Mouse (Mus musculus) hindbrain, postnatal 0 days (tissue): ENCODE measurements around the gene Tas1r2. TPM values are rescaled to one million over a fixed set of nuclear protein-coding genes. Genes with fewer than 3 reads are reported as not detected.

Experiments used
- ATAC-seq: fragments of 200-750 bp; cut with Nextera tagmentation; 2 replicates; pipeline ENCODE4 v1.8.0; 2017; ENCODE audit warnings: mild to moderate bottlenecking, moderate TSS enrichment, moderate library complexity
- DNase-seq: peaks from one replicate; pipeline ENCODE4 v3.0.0-alpha.2; 2015; ENCODE audit warnings: low spot score
- H3K27ac ChIP-seq: fragments of 300-500 bp; sonication (generic); 2 replicates; pipeline ENCODE4 v1.5.1; 2014; ENCODE audit warnings: mild to moderate bottlenecking
- H3K27me3 ChIP-seq: fragments of 300-500 bp; sonication (generic); 2 replicates; pipeline ENCODE4 v1.6.1; 2014; ENCODE audit warnings: low read length, mixed read lengths; ENCODE audit not compliant: insufficient read depth
- H3K36me3 ChIP-seq: fragments of 300-500 bp; sonication (generic); 2 replicates; pipeline ENCODE4 v1.6.1; 2014; ENCODE audit warnings: low read length, mixed read lengths; ENCODE audit not compliant: insufficient read depth
- H3K4me1 ChIP-seq: fragments of 300-500 bp; sonication (generic); 2 replicates; pipeline ENCODE4 v1.6.1; 2014; ENCODE audit warnings: antibody characterized with exemption, low read length, mixed read lengths; ENCODE audit not compliant: insufficient read depth
- H3K4me2 ChIP-seq: fragments of 300-500 bp; sonication (generic); 2 replicates; pipeline ENCODE4 v1.6.1; 2014; ENCODE audit warnings: low read depth, mild to moderate bottlenecking, low read length, moderate library complexity, mixed read lengths
- H3K4me3 ChIP-seq: fragments of 300-500 bp; sonication (generic); 2 replicates; pipeline ENCODE4 v1.5.1; 2014; ENCODE audit warnings: low read length
- H3K9ac ChIP-seq: fragments of 300-500 bp; sonication (generic); replicated peaks from 2 replicates; pipeline ENCODE4 v1.6.1; 2014; ENCODE audit warnings: mild to moderate bottlenecking, low read length, moderate library complexity, mixed read lengths
- H3K9me3 ChIP-seq: fragments of 300-500 bp; sonication (generic); 2 replicates; pipeline ENCODE4 v1.6.1; 2016; ENCODE audit warnings: low read length, mixed read lengths
- CTCF ChIP-seq: IDR thresholded peaks from 2 replicates; pipeline ENCODE4 v1.5.1; 2016; ENCODE audit warnings: antibody characterized with exemption, control low read depth, low read depth
- WGBS: fragments of 180-500 bp; shearing (Covaris S2); extraction: QIAGEN DNeasy Blood & Tissue Kit; methylation state at CpG from one replicate; pipeline ENCODE4 v1.1.7; 2014; 5-methylcytosine and 5-hydroxymethylcytosine counted together
- microRNA-seq, 2 experiments: library from miRNA; unstranded; fragments of <30 nt; microRNA quantifications; one replicate each; pipeline ENCODE4; 2016
- polyA plus RNA-seq: library from polyadenylated mRNA; unstranded; fragments of >200 nt; fragmentation: Nextera tagmentation; extraction: Ambion mirVana; gene quantifications from 2 replicates; pipeline ENCODE4 v1.2.1, GENCODE M21; 2015
- total RNA-seq: library from RNA; depleted of rRNA; stranded (reverse); fragments of >200 nt; gene quantifications from 2 replicates; pipeline ENCODE4 v1.2.3, GENCODE M21; 2014; rRNA removed

The Tas1r2 gene
- total and polyA plus RNA-seq, 2 experiments from 2014 or later = not detected

DNA sequence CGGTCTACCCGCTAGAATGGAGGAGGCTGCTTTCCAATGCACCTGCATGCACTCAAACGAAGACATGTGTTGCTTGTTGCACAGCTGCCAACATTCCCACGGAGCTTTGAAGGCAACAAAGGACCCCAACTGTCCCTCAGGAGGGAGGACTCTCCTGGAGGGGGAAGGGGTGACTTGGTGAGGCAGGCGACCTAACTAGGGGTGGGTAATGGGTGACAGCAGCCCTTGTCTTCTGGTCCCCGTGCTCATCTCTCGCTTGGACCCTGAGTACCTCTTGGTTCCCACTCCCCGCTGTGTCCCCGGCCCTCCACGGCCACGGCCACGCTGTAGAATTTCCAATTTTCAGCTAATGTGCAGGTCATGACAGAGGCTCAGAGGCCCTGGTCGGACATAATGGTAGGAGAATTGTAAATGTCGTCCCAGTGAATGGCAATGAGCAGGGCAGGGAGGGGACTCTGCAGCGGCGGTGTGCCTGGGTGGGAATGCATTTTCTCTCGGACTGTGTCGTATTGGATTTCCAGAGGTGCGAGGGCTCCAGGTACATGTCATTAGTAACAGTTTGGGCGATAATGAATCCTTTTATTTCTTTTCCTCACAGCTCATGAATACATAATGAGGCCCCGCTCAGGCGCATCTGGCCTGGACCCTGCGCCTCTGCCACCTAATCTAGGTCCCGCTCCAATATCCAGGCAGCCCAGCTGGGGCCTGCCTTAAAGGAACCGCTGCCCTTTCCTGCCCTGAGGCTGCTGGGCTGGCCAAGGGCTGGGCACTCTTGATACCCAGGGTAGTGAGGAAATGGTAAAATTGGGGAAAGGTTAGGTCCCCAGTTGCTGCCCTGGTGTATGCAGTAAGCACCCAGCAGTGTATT, 57.4 kb downstream of the Tas1r2 start:
- no peaks in the 10 kb centered on the region for H3K36me3 ChIP-seq
- TF ChIP-seq CTCF = no peak
- H3K4me2 ChIP-seq = no peak overlapping the region
- no peaks in the 10 kb centered on the region for H3K27me3 ChIP-seq
- WGBS = 31% methylated on average over 25 of the region's 25 CpGs
- ATAC-seq = peak; percentile 7; the same call in 1 of the 2 replicates
- H3K9ac ChIP-seq = no peak overlapping the region
- no peaks in the 10 kb centered on the region for H3K4me1 ChIP-seq
- H3K4me3 ChIP-seq = no peak overlapping the region
- no peaks in the 10 kb centered on the region for H3K9me3 ChIP-seq
- DNase-seq = no peak
- H3K27ac ChIP-seq = no peak overlapping the region

DNA sequence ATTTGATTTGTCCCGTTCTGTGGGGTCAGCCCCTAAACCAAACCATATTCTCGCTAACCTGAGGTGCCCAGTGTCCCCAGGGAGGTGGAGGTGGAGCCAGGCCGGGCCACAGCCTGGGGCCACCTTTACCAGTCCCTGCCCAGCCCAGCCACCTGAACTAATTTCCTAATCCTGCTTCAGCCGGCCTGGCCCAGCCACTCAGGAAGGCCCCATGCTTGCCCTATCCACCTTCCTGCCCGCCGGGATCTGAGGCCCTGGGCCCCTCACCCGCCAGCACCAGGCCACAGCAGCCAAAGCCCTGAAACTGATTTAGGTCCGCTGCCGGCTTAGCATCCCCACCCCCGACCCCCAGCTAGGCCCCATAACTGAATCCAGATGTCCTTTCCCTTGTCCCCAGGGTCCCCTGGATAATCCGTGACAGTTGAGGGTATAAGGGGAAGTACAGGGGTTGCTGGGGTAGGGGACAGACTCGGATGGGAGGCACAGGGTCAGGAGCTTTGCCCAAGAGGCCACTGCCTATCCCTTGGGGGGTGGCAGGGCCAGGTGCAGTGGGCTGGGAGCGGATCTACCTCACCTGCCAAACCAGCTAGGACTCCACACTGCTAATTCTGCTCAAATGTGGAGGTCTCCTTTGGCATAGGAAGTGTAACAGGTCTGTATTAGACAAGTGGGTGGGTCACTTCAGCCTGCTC, 62.0 kb downstream of the Tas1r2 start:
- Histone ChIP-seq H3K9me3 (no peaks in the 10 kb centered on the region), H3K4me1 (no peaks in the 10 kb centered on the region), H3K4me3 (no peak overlapping the region), H3K4me2 (no peak overlapping the region), H3K27me3 (no peaks in the 10 kb centered on the region), H3K36me3 (no peaks in the 10 kb centered on the region), H3K9ac (no peak overlapping the region), H3K27ac (no peak overlapping the region)
- TF ChIP-seq CTCF = no peak
- ATAC-seq (no peak), DNase-seq (no peak)
- 49% methylated on average over 13 of the region's 13 CpGs for WGBS

DNA sequence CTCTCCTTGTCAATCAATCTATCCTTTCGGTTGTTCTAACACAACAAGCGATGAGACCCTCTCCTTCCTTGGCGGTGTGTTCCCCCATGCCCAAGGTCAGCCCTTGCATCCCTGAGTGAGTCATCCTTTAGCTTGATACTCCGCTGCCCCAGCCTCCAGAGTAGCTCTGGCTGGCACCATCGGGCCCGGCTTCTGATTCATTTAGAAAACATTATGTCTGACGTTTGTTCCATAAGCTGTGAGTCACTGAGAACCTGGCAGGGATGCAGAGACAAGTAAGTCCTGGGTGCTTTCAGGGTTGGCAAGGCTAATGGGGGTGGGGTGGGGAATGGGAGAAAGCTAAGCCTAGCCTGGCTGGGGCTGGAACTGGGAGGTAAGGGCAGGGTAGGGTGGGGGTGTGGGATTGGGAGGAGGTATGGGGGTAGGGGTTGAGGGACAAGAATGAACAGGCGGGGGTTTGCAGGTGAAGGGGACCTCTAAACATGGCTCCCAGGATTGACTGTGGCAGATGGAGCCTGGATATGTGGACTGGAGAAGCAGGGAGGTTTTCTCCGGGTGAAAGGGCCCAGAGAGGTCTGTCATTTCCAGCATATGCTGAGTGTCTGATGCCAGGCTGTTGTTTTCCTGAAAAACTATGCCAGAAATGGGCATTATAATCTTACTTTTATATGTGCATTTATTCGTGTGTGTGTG, 63.3 kb downstream of the Tas1r2 start:
- DNase-seq (no peak), ATAC-seq (no peak)
- no peak overlapping the region for H3K9ac ChIP-seq

DNA sequence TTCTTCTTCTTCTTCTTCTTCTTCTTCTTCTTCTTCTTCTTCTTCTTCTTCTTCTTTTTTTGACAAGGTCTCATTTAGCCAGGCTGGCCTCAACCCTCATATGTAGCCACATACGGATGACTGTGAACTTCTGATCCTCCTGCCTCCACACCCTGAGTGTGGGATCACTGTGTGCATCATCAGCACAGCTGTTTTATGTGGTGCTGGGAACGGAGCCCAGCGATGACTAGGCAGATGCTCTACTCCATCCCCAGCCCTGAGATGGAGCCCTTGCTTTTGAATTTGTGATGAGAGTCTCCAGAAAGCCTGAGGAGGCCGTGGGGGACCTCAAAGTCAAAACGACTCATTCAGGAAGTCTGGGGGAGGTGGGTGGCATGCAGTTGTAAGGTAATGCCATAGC, 65.6 kb downstream of the Tas1r2 start:
- Histone ChIP-seq H3K27ac (no peak overlapping the region), H3K36me3 (no peaks in the 10 kb centered on the region), H3K4me3 (no peak overlapping the region), H3K9me3 (no peaks in the 10 kb centered on the region), H3K27me3 (no peaks in the 10 kb centered on the region), H3K4me2 (no peak overlapping the region), H3K9ac (no peak overlapping the region), H3K4me1 (no peaks in the 10 kb centered on the region)
- TF ChIP-seq CTCF = no peak
- no peak for DNase-seq
- WGBS = 80% methylated on average over 5 of the region's 5 CpGs
- ATAC-seq = no peak

More for the DNA sequence above, 63.3 kb downstream of the Tas1r2 start:
- Histone ChIP-seq H3K27ac (no peak overlapping the region), H3K36me3 (no peaks in the 10 kb centered on the region), H3K27me3 (no peaks in the 10 kb centered on the region), H3K4me3 (no peak overlapping the region), H3K9me3 (no peaks in the 10 kb centered on the region), H3K4me2 (no peak overlapping the region), H3K4me1 (no peaks in the 10 kb centered on the region)
- 86% methylated on average over 10 of the region's 10 CpGs for WGBS
- no peak for TF ChIP-seq CTCF

Small RNA genes lying within 50 kb of the gene (microRNA-seq; reads per million reads assigned to microRNA genes)
- 0 to 0.71 reads per million in 2 experiments for gene Mir7020

Other genes with a start within 250 kb of the Tas1r2 start
- 14.4 and 14.5 TPM in 2 replicates for gene Iffo2, start 123.0 kb upstream of the Tas1r2 start, total RNA-seq
- gene Iffo2, start 123.0 kb upstream of the Tas1r2 start, polyA plus RNA-seq = 5.9 and 6.8 TPM in 2 replicates
- gene Gm21969, start 50.4 kb upstream of the Tas1r2 start, total RNA-seq = not detected in 2 replicates
- not detected in 2 replicates for gene Gm21969, start 50.4 kb upstream of the Tas1r2 start, polyA plus RNA-seq
- gene Aldh4a1, start 30.7 kb upstream of the Tas1r2 start, total RNA-seq = 30.0 and 43.3 TPM in 2 replicates
- gene Aldh4a1, start 30.7 kb upstream of the Tas1r2 start, polyA plus RNA-seq = 26.6 and 27.6 TPM in 2 replicates
- 2.6 and 3.6 TPM in 2 replicates for gene Pax7, start 180.0 kb downstream of the Tas1r2 start, total RNA-seq
- 0.30 and 0.41 TPM in 2 replicates for gene Pax7, start 180.0 kb downstream of the Tas1r2 start, polyA plus RNA-seq